ENCODE assay signal across 8 mouse cellular contexts in the genomic region with DNA sequence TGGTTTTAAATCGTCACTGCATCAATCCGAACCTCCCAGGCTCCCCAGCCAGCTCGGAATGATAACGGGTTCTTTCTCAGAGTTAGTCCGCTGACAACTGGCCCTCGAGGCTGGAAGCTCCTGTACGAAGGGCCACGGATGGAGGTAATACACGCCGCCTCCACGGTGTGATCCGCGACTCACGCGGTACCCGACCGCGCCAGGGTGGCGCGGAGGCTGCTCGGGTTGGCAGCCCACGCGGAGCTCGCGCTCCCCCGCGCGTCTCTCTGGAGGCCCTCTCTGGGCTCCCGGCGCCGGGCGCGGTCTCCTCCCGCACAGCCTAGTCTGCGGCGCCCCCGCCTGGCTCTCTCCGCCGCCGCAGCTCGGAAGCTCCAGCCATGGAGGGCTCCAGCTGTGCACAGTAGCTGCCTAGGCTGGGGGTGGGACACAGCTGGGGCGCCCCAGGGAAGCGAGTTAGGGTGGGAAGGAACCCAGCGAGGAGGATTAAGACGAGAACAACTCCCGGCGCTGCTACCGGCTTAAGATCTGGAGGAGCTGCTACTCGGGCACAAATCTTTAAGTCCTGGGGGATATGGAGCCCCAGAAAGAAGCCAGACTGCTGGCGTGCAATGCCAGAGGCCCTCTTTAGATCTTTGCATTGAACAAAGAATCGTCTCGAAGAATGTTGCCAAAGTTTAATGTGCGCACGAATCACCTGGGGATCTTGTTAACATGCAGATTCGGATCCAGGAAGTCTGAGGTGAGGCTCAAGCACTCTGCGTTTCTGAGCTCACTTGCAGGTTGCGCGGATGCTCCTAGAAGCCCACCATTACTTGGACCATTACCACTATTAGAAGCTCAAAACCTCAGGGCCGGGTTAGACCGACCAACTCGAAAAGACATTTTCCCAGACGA. TPM values are rescaled to one million over a fixed set of nuclear protein-coding genes. Genes with fewer than 3 reads are reported as not detected.
DNase-seq lines count a peak whose midpoint lies in the region; ATAC-seq and TF ChIP-seq lines count a peak whose summit lies in the region.

No protein-coding gene starts in this region.

- peak; percentile 84 for TF ChIP-seq CTCF in stomach, postnatal 0 days (IDR thresholded peaks at IDR 0.05; ENCODE audit: low read depth)

- peak overlapping the region; percentile 3; the same call in 1 of the 2 replicates for H3K9ac ChIP-seq in forebrain, embryonic 12.5 days
- peak overlapping the region; percentile 57 for H3K9ac ChIP-seq in stomach, postnatal 0 days (ENCODE audit: low read length)

- H3K4me1 ChIP-seq in forebrain, embryonic 12.5 days: peaks cover 34% of the 10 kb centered on the region
- no peaks in the 10 kb centered on the region for H3K4me1 ChIP-seq in stomach, postnatal 0 days (replicated peaks; ENCODE audit: control insufficient read depth, insufficient read depth)

- WGBS in forebrain, embryonic 12.5 days: 1% methylated on average over 62 of the region's 62 CpGs
- WGBS in stomach, postnatal 0 days: 2% methylated on average over 60 of the region's 62 CpGs

- no peaks in the 10 kb centered on the region for H3K36me3 ChIP-seq in forebrain, embryonic 12.5 days (replicated peaks)
- H3K36me3 ChIP-seq in stomach, postnatal 0 days (ENCODE audit: control insufficient read depth, insufficient read depth, low read length): no peaks in the 10 kb centered on the region

- H3K9me3 ChIP-seq in forebrain, embryonic 12.5 days: no peaks in the 10 kb centered on the region
- H3K9me3 ChIP-seq in stomach, postnatal 0 days (ENCODE audit: control insufficient read depth, low read length): no peaks in the 10 kb centered on the region

- H3K27ac ChIP-seq in forebrain, embryonic 12.5 days: no peak overlapping the region
- peak overlapping the region; percentile 70 for H3K27ac ChIP-seq in stomach, postnatal 0 days (replicated peaks)

- peaks cover 64% of the 10 kb centered on the region for H3K27me3 ChIP-seq in forebrain, embryonic 12.5 days
- H3K27me3 ChIP-seq in stomach, postnatal 0 days (ENCODE audit: control insufficient read depth, insufficient read depth, low read length): no peaks in the 10 kb centered on the region

- TF ChIP-seq EP300 in stomach, postnatal 0 days (optimal IDR thresholded peaks at IDR 0.05): no peak

- intact Hi-C loops in heart, postnatal 10 days (cut with DNase I): loop anchor here (2.0 to 10.0 kb wide), 6 partner anchors 32 to 780 kb away; no protein-coding TSS in a partner anchor

- H3K4me2 ChIP-seq in forebrain, embryonic 12.5 days: peak overlapping the region; percentile 85
- peak overlapping the region; percentile 72 for H3K4me2 ChIP-seq in stomach, postnatal 0 days (replicated peaks; ENCODE audit: low read depth)

- peak; percentile 65 to 85 for DNase-seq in urinary bladder, adult 18-20 months (ENCODE audit: low spot score in 2 of 2)
- no peak for DNase-seq in urinary bladder, postnatal 10 days (ENCODE audit: low spot score)
- peak; percentile 86 to 88 for DNase-seq in heart, postnatal 10 days
- DNase-seq in kidney, postnatal 14 days: peak; percentile 86
- peak; percentile 86 to 88 for DNase-seq in lung, postnatal 4 days
- DNase-seq in stomach, postnatal 0 days (ENCODE audit: low spot score): peak; percentile 90

- peak; percentile 88 for ATAC-seq in forebrain, embryonic 12.5 days (ENCODE audit: low FRiP score)
- ATAC-seq in stomach, postnatal 0 days (ENCODE audit: low FRiP score, low TSS enrichment): peak; percentile 91
- no peak for ATAC-seq in inflammation-experienced regulatory T-cells, adult 6 months

- peak overlapping the region; percentile 42 for H3K4me3 ChIP-seq in forebrain, embryonic 12.5 days (replicated peaks)
- H3K4me3 ChIP-seq in stomach, postnatal 0 days (ENCODE audit: low read depth, low read length): peak overlapping the region; percentile 43

RNA-seq across cellular contexts. Expression of a gene that starts 32.7 kb away (rescaled TPM):
- polyA plus RNA-seq in forebrain, embryonic 12.5 days (2016; fragmentation: Nextera tagmentation; extraction: Ambion mirVana): 12.1 and 12.2 TPM in 2 replicates
- 10 to 100 TPM; 27.4 to 35.8 TPM for total RNA-seq in heart, postnatal 10 days (2021)
- polyA plus RNA-seq in stomach, postnatal 0 days (2015; fragmentation: Nextera tagmentation; extraction: Ambion mirVana): 25.7 and 27.9 TPM in 2 replicates
- polyA plus RNA-seq in inflammation-experienced regulatory T-cells, adult 6 months (2017; shearing (Covaris generic)): not detected

Comparison
In these comparisons a context has a peak if more than half of its experiments do, and no peak if none do; other contexts are left out.
1. RNA of a gene that starts 32.7 kb away (polyA plus RNA-seq): 25.7 to 27.9 TPM in stomach, postnatal 0 days and 12.1 to 12.2 TPM in forebrain, embryonic 12.5 days; not detected in inflammation-experienced regulatory T-cells, adult 6 months; every median in the first group is over 10 times any median in the second.